ENCODE assay signal across 8 mouse cellular contexts in genomic region chr17:71617974-71618373, GRCm38 (mm10). TPM values are rescaled to one million over a fixed set of nuclear protein-coding genes. Genes with fewer than 3 reads are reported as not detected.
DNase-seq lines count a peak whose midpoint lies in the region; ATAC-seq and TF ChIP-seq lines count a peak whose summit lies in the region.

No protein-coding gene starts in this region.

- no peak overlapping the region for H3K9ac ChIP-seq in hindbrain, embryonic 11.5 days (ENCODE audit: low read depth, low read length)
- H3K9ac ChIP-seq in midbrain, embryonic 12.5 days (replicated peaks): no peak overlapping the region

- 32% methylated on average over 4 of the region's 4 CpGs for WGBS in kidney, adult 2 months
- WGBS in hindbrain, embryonic 11.5 days: 82% methylated on average over 4 of the region's 4 CpGs
- 85% methylated on average over 4 of the region's 4 CpGs for WGBS in midbrain, embryonic 12.5 days

- no peak for TF ChIP-seq CTCF in kidney, adult 2 months (conservative IDR thresholded peaks at IDR 0.05; ENCODE audit: insufficient read depth, insufficient read length, low read depth, low read length)
- no peak for TF ChIP-seq CTCF in G1E (IDR thresholded peaks at IDR 0.05; ENCODE audit: low read depth, low read length)

- no peak for DNase-seq in kidney, adult 2 months
- DNase-seq in kidney, postnatal 4 days: no peak
- DNase-seq in G1E (ENCODE audit: low spot score): no peak
- no peak for DNase-seq in hindbrain, embryonic 11.5 days (ENCODE audit: low spot score)
- DNase-seq in left cerebral cortex, adult 11 months (ENCODE audit: low spot score): no peak
- no peak for DNase-seq in urinary bladder, postnatal 25 days (ENCODE audit: low spot score)
- no peak for DNase-seq in adipocyte (ENCODE audit: low spot score)

- H3K27me3 ChIP-seq in kidney, adult 2 months (replicated peaks; ENCODE audit: control insufficient read depth, insufficient read depth, low read length): no peaks in the 10 kb centered on the region
- H3K27me3 ChIP-seq in G1E (ENCODE audit: insufficient read depth, low read length): no peaks in the 10 kb centered on the region
- no peaks in the 10 kb centered on the region for H3K27me3 ChIP-seq in hindbrain, embryonic 11.5 days (ENCODE audit: control insufficient read depth, insufficient read depth, low read length)
- H3K27me3 ChIP-seq in midbrain, embryonic 12.5 days: no peaks in the 10 kb centered on the region

- H3K36me3 ChIP-seq in kidney, adult 2 months (ENCODE audit: control insufficient read depth, insufficient read depth, low read length): no peaks in the 10 kb centered on the region
- H3K36me3 ChIP-seq in G1E (replicated peaks): peaks cover 42% of the 10 kb centered on the region
- H3K36me3 ChIP-seq in hindbrain, embryonic 11.5 days (ENCODE audit: control insufficient read depth, insufficient read depth, low read length): no peaks in the 10 kb centered on the region
- peaks cover 8% of the 10 kb centered on the region; the same call in 1 of the 2 replicates for H3K36me3 ChIP-seq in midbrain, embryonic 12.5 days

- H3K4me3 ChIP-seq in kidney, adult 2 months (ENCODE audit: insufficient read depth, low read depth, low read length): 0 out of 2 replicates have a peak overlapping the region, but pooled peaks have one; percentile 11
- peak overlapping the region; percentile 98 for H3K4me3 ChIP-seq in G1E (ENCODE audit: low read depth, low read length)
- H3K4me3 ChIP-seq in hindbrain, embryonic 11.5 days (ENCODE audit: low read depth, low read length): peak overlapping the region; percentile 13; the same call in 1 of the 2 replicates
- H3K4me3 ChIP-seq in midbrain, embryonic 12.5 days: no peak overlapping the region

- no peak for ATAC-seq in G1E (ENCODE audit: extremely low read depth, insufficient number of reproducible peaks, low FRiP score, poor library complexity, severe bottlenecking)
- ATAC-seq in hindbrain, embryonic 11.5 days (ENCODE audit: low FRiP score): no peak
- ATAC-seq in midbrain, embryonic 12.5 days (ENCODE audit: low FRiP score, low read depth): no peak

- H3K27ac ChIP-seq in kidney, adult 2 months (ENCODE audit: insufficient read depth, low read depth, low read length): no peak overlapping the region
- no peak overlapping the region for H3K27ac ChIP-seq in hindbrain, embryonic 11.5 days (ENCODE audit: low read depth, low read length)
- H3K27ac ChIP-seq in midbrain, embryonic 12.5 days (replicated peaks): no peak overlapping the region

- peaks cover 6% of the 10 kb centered on the region; the same call in 1 of the 2 replicates for H3K4me1 ChIP-seq in kidney, adult 2 months (ENCODE audit: control insufficient read depth, insufficient read depth, low read length)
- peaks cover 43% of the 10 kb centered on the region for H3K4me1 ChIP-seq in G1E (ENCODE audit: insufficient read depth, low read depth, low read length)
- H3K4me1 ChIP-seq in hindbrain, embryonic 11.5 days (replicated peaks; ENCODE audit: control insufficient read depth, insufficient read depth, low read length): no peaks in the 10 kb centered on the region
- peaks cover 18% of the 10 kb centered on the region for H3K4me1 ChIP-seq in midbrain, embryonic 12.5 days

- H3K9me3 ChIP-seq in G1E (replicated peaks): no peaks in the 10 kb centered on the region
- H3K9me3 ChIP-seq in hindbrain, embryonic 11.5 days (ENCODE audit: control insufficient read depth, low read length): no peaks in the 10 kb centered on the region
- H3K9me3 ChIP-seq in midbrain, embryonic 12.5 days: no peaks in the 10 kb centered on the region

- 0 out of 2 replicates have a peak overlapping the region, but pooled peaks have one; percentile 3 for H3K4me2 ChIP-seq in hindbrain, embryonic 11.5 days (replicated peaks; ENCODE audit: low read depth, low read length)
- peak overlapping the region; percentile 80 for H3K4me2 ChIP-seq in midbrain, embryonic 12.5 days (replicated peaks)

- no peak for TF ChIP-seq POLR2A in kidney, adult 2 months (IDR thresholded peaks at IDR 0.05; ENCODE audit: low read depth, low read length)

RNA-seq across cellular contexts. Expression of gene Wdr43, which starts 2.3 kb away (rescaled TPM):
- 5.0 and 6.5 TPM in 2 replicates for polyA plus RNA-seq in kidney, adult 2 months (2012; rRNA removed)
- total RNA-seq in G1E (2014; fragmentation: Nextera tagmentation): 197 and 205 TPM in 2 replicates
- 165 and 231 TPM in 2 replicates for total RNA-seq in G1E (2017)
- polyA plus RNA-seq in G1E (2012): 59.0 and 77.6 TPM in 2 replicates
- polyA plus RNA-seq in hindbrain, embryonic 11.5 days (2014; fragmentation: Nextera tagmentation; extraction: Ambion mirVana): 75.4 and 85.4 TPM in 2 replicates
- 71.6 and 71.7 TPM in 2 replicates for polyA plus RNA-seq in midbrain, embryonic 12.5 days (2016; fragmentation: Nextera tagmentation; extraction: Ambion mirVana)

RNA-seq across cellular contexts. Expression of gene Togaram2, which starts 55.1 kb away (rescaled TPM):
- polyA plus RNA-seq in kidney, adult 2 months (2012; rRNA removed): 0.04 and 0.06 TPM in 2 replicates
- total RNA-seq in G1E (2014; fragmentation: Nextera tagmentation): not detected in 2 replicates
- 0.05 TPM in 1 of 2 replicates, not detected in the other for total RNA-seq in G1E (2017)
- not detected in 2 replicates for polyA plus RNA-seq in G1E (2012)
- not detected in 2 replicates for polyA plus RNA-seq in hindbrain, embryonic 11.5 days (2014; fragmentation: Nextera tagmentation; extraction: Ambion mirVana)
- polyA plus RNA-seq in midbrain, embryonic 12.5 days (2016; fragmentation: Nextera tagmentation; extraction: Ambion mirVana): 0.14 TPM in 1 of 2 replicates, not detected in the other
